Mouse (Mus musculus): ENCODE measurements around the gene Clybl.

DNA sequence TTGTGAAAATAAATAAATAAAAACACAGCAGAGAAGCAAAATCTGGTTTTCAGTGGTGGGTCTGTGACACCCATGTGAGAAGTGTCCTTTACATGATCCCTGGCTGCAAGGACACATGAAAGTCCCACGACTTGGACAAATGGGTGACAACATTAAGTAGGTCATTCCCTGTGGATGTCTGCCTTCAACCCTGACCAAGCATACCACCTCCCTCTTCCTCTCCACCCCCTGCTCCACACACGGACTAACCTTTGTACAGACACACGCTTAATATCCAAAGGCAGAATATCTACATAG is 203.7 kb downstream of the Clybl start:
- TF ChIP-seq POLR2A (IDR thresholded peaks at IDR 0.05; ENCODE audit: control insufficient read depth, low read depth, low read length) (no peak), CTCF (IDR thresholded peaks at IDR 0.05; ENCODE audit: control insufficient read depth, insufficient read depth, insufficient replicate concordance, low read depth, low read length) (no peak)

Measured in testis, adult 2 months (tissue).